Mouse (Mus musculus) cerebellum, adult 8-10 months (tissue): ENCODE results near the gene Zfp710.
"Not testable (repeated sequence)": the region's sequence is repeated elsewhere in the genome, so short reads cannot be mapped to it uniquely, and the experiment has no call there.

Experiments used
- DNase-seq: peaks from one replicate; pipeline ENCODE4 v3.0.0; 2022

Gene Zfp710

GRCm38 (mm10) chr7:80116158-80116557 lies 91.5 kb downstream of the Zfp710 start:
- DNase-seq: no peak

GRCm38 (mm10) chr7:80119198-80119597 lies 94.6 kb downstream of the Zfp710 start:
- no peak for DNase-seq

- no peak for DNase-seq
Observed at GRCm38 (mm10) chr7:80121083-80121482, 96.5 kb downstream of the Zfp710 start.

GRCm38 (mm10) chr7:80123115-80123514 lies 98.5 kb downstream of the Zfp710 start:
- no peak for DNase-seq

- no peak for DNase-seq
Observed at GRCm38 (mm10) chr7:80123672-80124071, 99.1 kb downstream of the Zfp710 start.

GRCm38 (mm10) chr7:80129278-80129677 lies 104.7 kb downstream of the Zfp710 start:
- DNase-seq: no peak

- DNase-seq: no peak
Observed at GRCm38 (mm10) chr7:80130344-80131055, 105.9 kb downstream of the Zfp710 start.

- DNase-seq: not testable (repeated sequence)
Observed at GRCm38 (mm10) chr7:80131315-80131714, 106.7 kb downstream of the Zfp710 start.

- DNase-seq: no peak
Observed at GRCm38 (mm10) chr7:80132541-80132940, 107.9 kb downstream of the Zfp710 start.

- DNase-seq: no peak
Observed at GRCm38 (mm10) chr7:80134454-80135172, 110.0 kb downstream of the Zfp710 start.

GRCm38 (mm10) chr7:80135173-80135532 lies 110.5 kb downstream of the Zfp710 start:
- no peak for DNase-seq

GRCm38 (mm10) chr7:80138375-80138774 lies 113.8 kb downstream of the Zfp710 start:
- DNase-seq: no peak

- peak; percentile 57 for DNase-seq
Observed at GRCm38 (mm10) chr7:80140815-80141214, 116.2 kb downstream of the Zfp710 start.
